Mouse (Mus musculus): ENCODE results near the gene Dcun1d1. TPM values are rescaled to one million over a fixed set of nuclear protein-coding genes. Genes with fewer than 3 reads are reported as not detected.
A peak's percentile ranks its signal among the peaks of the same experiment; 100 is the strongest.

Dcun1d1 gene
- polyA plus RNA-seq, 1 experiment from 2014 or later, result 84.7 TPM

GRCm38 (mm10) chr3:35891123-35891522 is 46.1 kb downstream of the Dcun1d1 start:
- Histone ChIP-seq H3K4me3 (ENCODE audit: low read depth, low read length) (no peak overlapping the region), H3K27ac (replicated peaks) (no peak overlapping the region), H3K36me3 (ENCODE audit: control insufficient read depth, insufficient read depth, low read length) (peaks cover 4% of the 10 kb centered on the region; the same call in 1 of the 2 replicates), H3K4me1 (replicated peaks; ENCODE audit: control insufficient read depth, insufficient read depth) (no peaks in the 10 kb centered on the region), H3K27me3 (ENCODE audit: control insufficient read depth, insufficient read depth, low read length) (no peaks in the 10 kb centered on the region), H3K4me2 (replicated peaks; ENCODE audit: low read depth) (no peak overlapping the region), H3K9me3 (ENCODE audit: control insufficient read depth, low read length) (no peaks in the 10 kb centered on the region), H3K9ac (ENCODE audit: low read length) (no peak overlapping the region)
- WGBS, result 84% methylated on average over 4 of the region's 4 CpGs
- TF ChIP-seq CTCF (IDR thresholded peaks at IDR 0.05; ENCODE audit: low read depth) (no peak), EP300 (optimal IDR thresholded peaks at IDR 0.05) (no peak)
- ATAC-seq (ENCODE audit: low FRiP score, low TSS enrichment) (no peak), DNase-seq (ENCODE audit: low spot score) (no peak)

- WGBS, result 86% methylated on average over 2 of the region's 2 CpGs
- Histone ChIP-seq H3K4me2 (replicated peaks; ENCODE audit: low read depth) (no peak overlapping the region), H3K27me3 (ENCODE audit: control insufficient read depth, insufficient read depth, low read length) (no peaks in the 10 kb centered on the region), H3K9ac (ENCODE audit: low read length) (no peak overlapping the region), H3K9me3 (ENCODE audit: control insufficient read depth, low read length) (no peaks in the 10 kb centered on the region), H3K4me3 (ENCODE audit: low read depth, low read length) (no peak overlapping the region), H3K36me3 (ENCODE audit: control insufficient read depth, insufficient read depth, low read length) (peaks cover 2% of the 10 kb centered on the region; the same call in 1 of the 2 replicates), H3K4me1 (replicated peaks; ENCODE audit: control insufficient read depth, insufficient read depth) (no peaks in the 10 kb centered on the region), H3K27ac (replicated peaks) (no peak overlapping the region)
- DNase-seq (ENCODE audit: low spot score) (no peak), ATAC-seq (ENCODE audit: low FRiP score, low TSS enrichment) (no peak)
- TF ChIP-seq EP300 (optimal IDR thresholded peaks at IDR 0.05), result no peak
- no peak for TF ChIP-seq CTCF (IDR thresholded peaks at IDR 0.05; ENCODE audit: low read depth)
These were observed 47.7 kb downstream of the Dcun1d1 start for GRCm38 (mm10) chr3:35889531-35889930.

GRCm38 (mm10) chr3:35883267-35883666 is 54.0 kb downstream of the Dcun1d1 start:
- no peaks in the 10 kb centered on the region for H3K9me3 ChIP-seq (ENCODE audit: control insufficient read depth, low read length)
- no peaks in the 10 kb centered on the region for H3K4me1 ChIP-seq (replicated peaks; ENCODE audit: control insufficient read depth, insufficient read depth)
- no peak overlapping the region for H3K9ac ChIP-seq (ENCODE audit: low read length)
- H3K4me2 ChIP-seq (replicated peaks; ENCODE audit: low read depth), result no peak overlapping the region
- no peaks in the 10 kb centered on the region for H3K27me3 ChIP-seq (ENCODE audit: control insufficient read depth, insufficient read depth, low read length)
- no peak overlapping the region for H3K27ac ChIP-seq (replicated peaks)
- ATAC-seq (ENCODE audit: low FRiP score, low TSS enrichment) (no peak), DNase-seq (ENCODE audit: low spot score) (no peak)
- peak; percentile 48 for TF ChIP-seq CTCF (IDR thresholded peaks at IDR 0.05; ENCODE audit: low read depth)
- TF ChIP-seq EP300 (optimal IDR thresholded peaks at IDR 0.05), result no peak
- no peaks in the 10 kb centered on the region for H3K36me3 ChIP-seq (ENCODE audit: control insufficient read depth, insufficient read depth, low read length)
- no peak overlapping the region for H3K4me3 ChIP-seq (ENCODE audit: low read depth, low read length)

- H3K4me1 ChIP-seq (replicated peaks; ENCODE audit: control insufficient read depth, insufficient read depth), result no peaks in the 10 kb centered on the region
- H3K9me3 ChIP-seq (ENCODE audit: control insufficient read depth, low read length), result no peaks in the 10 kb centered on the region
- no peaks in the 10 kb centered on the region for H3K27me3 ChIP-seq (ENCODE audit: control insufficient read depth, insufficient read depth, low read length)
- 92% methylated on average over 9 of the region's 9 CpGs for WGBS
- no peak overlapping the region for H3K27ac ChIP-seq (replicated peaks)
- no peak for DNase-seq (ENCODE audit: low spot score)
- ATAC-seq (ENCODE audit: low FRiP score, low TSS enrichment), result no peak
- no peak overlapping the region for H3K4me3 ChIP-seq (ENCODE audit: low read depth, low read length)
- no peak for TF ChIP-seq EP300 (optimal IDR thresholded peaks at IDR 0.05)
- TF ChIP-seq CTCF (IDR thresholded peaks at IDR 0.05; ENCODE audit: low read depth), result no peak
- H3K4me2 ChIP-seq (replicated peaks; ENCODE audit: low read depth), result no peak overlapping the region
- no peak overlapping the region for H3K9ac ChIP-seq (ENCODE audit: low read length)
- H3K36me3 ChIP-seq (ENCODE audit: control insufficient read depth, insufficient read depth, low read length), result peaks cover 4% of the 10 kb centered on the region
These were observed 87.9 kb downstream of the Dcun1d1 start for GRCm38 (mm10) chr3:35849326-35849725.

Other genes with a start within 250 kb of the Dcun1d1 start
- 30.8 and 33.1 TPM in 2 replicates for gene Atp11b, start 183.3 kb downstream of the Dcun1d1 start, polyA plus RNA-seq (2015; fragmentation: Nextera tagmentation; extraction: Ambion mirVana)
- gene Mccc1, start 63.2 kb upstream of the Dcun1d1 start, polyA plus RNA-seq (2015; fragmentation: Nextera tagmentation; extraction: Ambion mirVana), result 19.6 and 24.8 TPM in 2 replicates
- not detected in 2 replicates for gene Ccdc144b, start 116.1 kb upstream of the Dcun1d1 start, polyA plus RNA-seq (2015; fragmentation: Nextera tagmentation; extraction: Ambion mirVana)
- 75.4 and 86.2 TPM in 2 replicates for gene Acad9, start 128.5 kb upstream of the Dcun1d1 start, polyA plus RNA-seq (2015; fragmentation: Nextera tagmentation; extraction: Ambion mirVana)
- 2.5 and 2.8 TPM in 2 replicates for gene D3Ertd254e, start 213.6 kb upstream of the Dcun1d1 start, polyA plus RNA-seq (2015; fragmentation: Nextera tagmentation; extraction: Ambion mirVana)

All from stomach, postnatal 0 days (tissue).